Mouse (Mus musculus) neural tube, embryonic 12.5 days (tissue): ENCODE measurements at regions not wholly inside any gene's neighbourhood (a gene's known extent, or its start where the extent isn't known, plus 50 kb on each side); places are given as distances from the start of the nearest gene placed in this dataset.
"Not testable (repeated sequence)": the region's sequence is repeated elsewhere in the genome, so short reads cannot be mapped to it uniquely, and the experiment has no call there.

Experiments
- ATAC-seq: fragments of 200-750 bp; cut with Nextera tagmentation; 2 replicates; pipeline ENCODE4 v1.8.0; 2017; ENCODE audit warnings: low read depth, mild to moderate bottlenecking, moderate TSS enrichment, moderate library complexity; ENCODE audit not compliant: low FRiP score
- H3K27ac ChIP-seq: fragments of 300-500 bp; sonication (generic); 2 replicates; pipeline ENCODE4 v1.5.1; 2016
- H3K27me3 ChIP-seq: fragments of 300-500 bp; sonication (generic); replicated peaks from 2 replicates; pipeline ENCODE4 v1.6.1; 2016; ENCODE audit warnings: mild to moderate bottlenecking
- H3K36me3 ChIP-seq: fragments of 300-500 bp; sonication (generic); 2 replicates; pipeline ENCODE4 v1.6.1; 2016; ENCODE audit warnings: mild to moderate bottlenecking
- H3K4me1 ChIP-seq: fragments of 300-500 bp; sonication (generic); 2 replicates; pipeline ENCODE4 v1.6.1; 2016
- H3K4me2 ChIP-seq: fragments of 300-500 bp; sonication (generic); replicated peaks from 2 replicates; pipeline ENCODE4 v1.6.1; 2016; ENCODE audit warnings: mild to moderate bottlenecking
- H3K4me3 ChIP-seq: fragments of 300-500 bp; sonication (generic); 2 replicates; pipeline ENCODE4 v1.5.1; 2016
- H3K9ac ChIP-seq: fragments of 300-500 bp; sonication (generic); 2 replicates; pipeline ENCODE4 v1.6.1; 2016; ENCODE audit warnings: mild to moderate bottlenecking
- H3K9me3 ChIP-seq: fragments of 300-500 bp; sonication (generic); 2 replicates; pipeline ENCODE4 v1.6.1; 2016; ENCODE audit warnings: mild to moderate bottlenecking
- WGBS: fragments of 180-500 bp; shearing (Covaris S2); methylation state at CpG from one replicate; pipeline ENCODE4 v1.1.7; 2016; 5-methylcytosine and 5-hydroxymethylcytosine counted together

DNA sequence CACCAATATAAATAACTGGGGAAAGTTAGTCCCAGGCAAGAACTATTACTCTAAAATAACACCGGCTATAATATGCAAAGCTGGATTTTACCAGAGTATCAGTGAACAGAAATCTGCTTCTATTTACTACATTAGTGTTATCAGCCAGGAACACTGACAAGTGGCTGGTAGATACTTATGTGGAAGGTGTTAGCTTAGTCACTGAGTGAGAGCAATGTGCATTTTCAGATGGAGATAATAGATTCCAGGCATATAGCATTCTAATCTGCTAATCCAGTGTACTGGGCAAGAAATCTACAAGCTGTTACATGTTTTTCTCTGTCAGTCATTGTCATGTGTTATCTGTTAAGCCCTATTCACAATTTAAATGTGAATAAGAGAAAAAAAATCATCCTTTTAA, 1054.6 kb upstream of the Rag2 start:
- not testable (repeated sequence) for H3K4me1 ChIP-seq, H3K4me3 ChIP-seq, H3K9ac ChIP-seq, H3K27me3 ChIP-seq, ATAC-seq, H3K36me3 ChIP-seq, H3K4me2 ChIP-seq, H3K9me3 ChIP-seq, H3K27ac ChIP-seq
- no CpG with 5 or more reads among the region's 1 CpGs for WGBS

DNA sequence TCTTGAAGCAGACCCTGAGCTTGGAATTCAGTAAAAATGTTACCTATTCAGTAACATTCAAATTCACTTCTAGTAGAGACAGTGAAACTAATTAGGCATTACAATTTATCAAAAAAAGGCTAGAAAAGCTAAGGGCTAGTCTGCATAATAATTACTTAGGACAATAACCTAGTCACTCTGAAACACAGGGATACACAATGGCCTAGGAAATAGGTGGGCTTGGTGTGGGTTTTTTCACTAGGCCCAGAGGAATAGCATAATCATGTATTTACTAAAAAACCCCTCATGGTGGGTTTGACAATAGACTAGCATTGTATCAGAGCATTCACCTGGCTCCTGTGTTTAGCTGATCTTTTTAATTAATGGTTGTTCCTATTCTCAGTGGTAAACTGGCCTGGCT, 1033.9 kb upstream of the Rag2 start:
- H3K4me2 ChIP-seq, ATAC-seq: not testable (repeated sequence)

DNA sequence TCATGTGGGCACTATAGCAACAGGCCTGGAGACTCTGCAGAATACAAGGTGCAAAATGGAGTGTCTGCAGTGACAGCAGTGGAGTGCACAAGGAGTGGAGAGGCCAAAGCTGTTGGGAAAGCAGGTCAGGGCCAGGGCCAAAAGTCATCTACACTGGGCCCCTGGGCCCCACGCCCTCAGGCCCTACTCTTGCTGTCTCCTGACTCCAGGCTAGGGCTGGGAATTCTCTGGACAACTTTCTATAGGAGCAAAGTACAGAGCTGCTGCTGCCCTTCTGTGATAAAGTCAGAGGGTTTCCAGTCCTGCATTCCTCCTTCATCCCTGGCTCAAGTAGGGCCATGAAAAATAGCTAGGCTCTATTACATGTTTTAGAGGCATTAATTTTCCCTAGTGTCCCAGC, 998.3 kb upstream of the Rag2 start:
- WGBS, result no CpG with 5 or more reads among the region's 1 CpGs
- H3K9ac ChIP-seq, H3K36me3 ChIP-seq, H3K4me3 ChIP-seq, H3K27me3 ChIP-seq, H3K27ac ChIP-seq, ATAC-seq, H3K9me3 ChIP-seq, H3K4me1 ChIP-seq, H3K4me2 ChIP-seq: not testable (repeated sequence)

More for the DNA sequence above, 1033.9 kb upstream of the Rag2 start:
- H3K9me3 ChIP-seq, H3K27me3 ChIP-seq, H3K36me3 ChIP-seq, H3K27ac ChIP-seq, H3K4me1 ChIP-seq, H3K4me3 ChIP-seq, H3K9ac ChIP-seq: not testable (repeated sequence)

DNA sequence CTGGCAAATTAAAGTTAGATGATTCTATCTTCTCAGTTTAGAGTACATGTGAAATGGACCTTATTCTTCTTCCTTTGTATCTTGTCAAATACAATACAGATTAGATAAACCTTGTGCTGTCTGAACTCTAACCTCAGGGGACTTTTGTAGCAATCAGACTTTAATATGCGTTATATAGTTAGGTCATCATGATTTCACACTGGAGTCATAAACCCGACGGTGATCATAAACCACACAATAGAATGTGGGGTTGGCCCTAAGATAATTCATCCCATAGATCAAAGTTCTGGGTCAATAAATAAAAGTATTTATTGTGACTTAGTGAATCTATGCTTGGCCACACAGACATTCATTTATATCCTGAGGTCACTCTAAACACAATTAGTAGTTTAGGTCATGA, 971.8 kb upstream of the Rag2 start:
- ATAC-seq, H3K27me3 ChIP-seq, H3K4me1 ChIP-seq, H3K4me3 ChIP-seq, H3K9me3 ChIP-seq, H3K27ac ChIP-seq, H3K36me3 ChIP-seq, H3K9ac ChIP-seq, H3K4me2 ChIP-seq: not testable (repeated sequence)
- no CpG with 5 or more reads among the region's 3 CpGs for WGBS

DNA sequence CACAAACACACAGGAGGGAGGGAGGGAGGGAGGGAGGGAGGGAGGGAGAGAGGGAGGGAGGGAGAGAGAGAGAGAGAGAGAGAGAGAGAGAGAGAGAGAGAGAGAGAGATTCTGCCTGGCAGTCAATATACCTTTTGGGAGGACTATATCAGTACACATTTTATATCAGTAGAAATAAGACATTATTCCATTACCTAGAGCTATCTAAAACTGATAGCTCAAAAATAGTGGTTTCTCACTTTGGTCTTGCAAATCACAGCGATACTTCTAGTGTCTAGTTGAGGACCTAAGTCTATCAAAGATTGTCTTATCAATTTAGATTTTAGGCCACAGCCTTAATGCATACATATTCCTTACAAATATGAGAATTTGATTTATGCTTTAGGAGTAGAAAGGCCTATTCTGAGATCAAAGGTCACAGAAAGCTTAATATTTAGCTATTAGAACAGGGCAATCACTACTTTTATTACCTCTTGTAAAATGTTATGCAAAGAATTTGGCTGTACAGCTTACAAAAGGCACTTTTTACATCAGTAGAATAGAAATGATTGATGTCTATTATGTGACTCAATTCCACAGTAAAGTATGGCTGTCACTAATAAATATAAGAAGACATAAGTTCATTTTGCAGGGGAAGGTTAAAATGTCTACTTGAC, 953.0 kb upstream of the Rag2 start:
- no CpG with 5 or more reads among the region's 1 CpGs for WGBS
- H3K4me1 ChIP-seq, ATAC-seq: not testable (repeated sequence)

DNA sequence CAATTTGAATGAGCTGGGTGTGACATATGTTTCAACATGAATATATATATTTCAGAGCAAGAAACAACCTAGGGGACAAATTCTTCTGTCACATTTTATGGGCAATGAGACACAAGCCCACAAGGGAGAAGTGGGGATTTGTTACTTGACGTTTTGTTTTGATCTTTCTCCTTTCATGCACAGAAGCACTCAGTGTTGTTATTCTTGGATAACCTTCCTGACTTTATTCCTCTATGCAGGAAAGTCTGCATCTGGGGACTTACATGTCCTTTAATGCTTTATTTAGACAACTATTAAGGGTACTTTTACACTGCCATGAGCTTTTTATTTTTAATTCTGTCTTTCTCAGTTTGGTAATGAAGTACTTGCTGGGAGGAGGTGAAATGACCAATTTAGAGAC, 916.1 kb upstream of the Rag2 start:
- not testable (repeated sequence) for H3K9ac ChIP-seq, H3K36me3 ChIP-seq, H3K27me3 ChIP-seq, H3K9me3 ChIP-seq, H3K4me2 ChIP-seq, H3K4me3 ChIP-seq, ATAC-seq, H3K27ac ChIP-seq, H3K4me1 ChIP-seq
- no CpG with 5 or more reads among the region's 1 CpGs for WGBS

More for the DNA sequence above, 953.0 kb upstream of the Rag2 start:
- H3K36me3 ChIP-seq, H3K27ac ChIP-seq, H3K4me3 ChIP-seq, H3K27me3 ChIP-seq, H3K9ac ChIP-seq, H3K9me3 ChIP-seq, H3K4me2 ChIP-seq: not testable (repeated sequence)

DNA sequence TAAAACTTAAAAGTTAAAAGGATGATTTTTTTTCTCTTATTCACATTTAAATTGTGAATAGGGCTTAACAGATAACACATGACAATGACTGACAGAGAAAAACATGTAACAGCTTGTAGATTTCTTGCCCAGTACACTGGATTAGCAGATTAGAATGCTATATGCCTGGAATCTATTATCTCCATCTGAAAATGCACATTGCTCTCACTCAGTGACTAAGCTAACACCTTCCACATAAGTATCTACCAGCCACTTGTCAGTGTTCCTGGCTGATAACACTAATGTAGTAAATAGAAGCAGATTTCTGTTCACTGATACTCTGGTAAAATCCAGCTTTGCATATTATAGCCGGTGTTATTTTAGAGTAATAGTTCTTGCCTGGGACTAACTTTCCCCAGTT, 881.2 kb upstream of the Rag2 start:
- not testable (repeated sequence) for H3K4me1 ChIP-seq, H3K9ac ChIP-seq, H3K9me3 ChIP-seq, ATAC-seq, H3K4me2 ChIP-seq, H3K27ac ChIP-seq, H3K27me3 ChIP-seq, H3K4me3 ChIP-seq, H3K36me3 ChIP-seq
- WGBS, result no CpG with 5 or more reads among the region's 1 CpGs

DNA sequence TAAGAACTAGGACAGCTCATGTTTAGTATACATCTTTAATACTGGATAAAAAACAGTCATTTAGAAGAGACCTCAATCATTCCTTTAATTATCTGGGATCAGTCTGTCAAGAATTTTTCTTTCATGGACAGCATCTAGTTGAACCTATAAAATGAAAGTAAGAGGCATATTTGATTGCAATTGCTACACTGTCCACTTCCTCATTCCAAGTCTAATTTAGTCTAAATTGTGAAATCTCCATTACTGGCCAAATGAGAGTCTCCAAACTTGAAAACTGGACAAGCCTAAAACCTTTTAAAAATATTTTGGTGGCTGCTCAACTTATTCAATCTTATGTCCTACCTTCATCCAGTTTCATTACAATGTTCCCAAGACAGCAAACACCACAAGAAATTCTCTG, 869.5 kb upstream of the Rag2 start:
- not testable (repeated sequence) for ATAC-seq, H3K9me3 ChIP-seq

DNA sequence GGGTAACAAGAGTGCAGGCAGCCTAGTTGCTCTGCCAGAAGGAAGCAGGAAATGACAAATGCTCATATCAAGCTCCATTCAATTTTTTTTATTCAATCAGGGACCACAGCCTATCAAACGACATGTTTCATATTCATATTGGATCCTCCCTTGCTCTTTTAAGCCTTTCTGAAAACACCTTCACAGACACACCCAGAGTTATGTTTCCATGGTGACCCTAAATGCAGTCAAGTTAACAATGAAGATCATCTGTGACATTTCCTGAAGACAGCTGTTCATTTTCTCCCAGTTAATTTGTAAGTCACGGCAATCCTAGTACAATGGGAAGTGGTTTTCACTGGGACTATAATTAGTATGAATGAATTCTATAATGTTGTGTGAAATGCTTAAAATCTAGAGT, 839.1 kb upstream of the Rag2 start:
- no peak overlapping the region for H3K27ac ChIP-seq
- WGBS, result 66% methylated on average over 2 of the region's 2 CpGs
- no peak for ATAC-seq

More for the DNA sequence above, 869.5 kb upstream of the Rag2 start:
- H3K4me1 ChIP-seq, H3K27ac ChIP-seq, H3K9ac ChIP-seq, H3K4me3 ChIP-seq, H3K36me3 ChIP-seq, H3K4me2 ChIP-seq, H3K27me3 ChIP-seq: not testable (repeated sequence)

DNA sequence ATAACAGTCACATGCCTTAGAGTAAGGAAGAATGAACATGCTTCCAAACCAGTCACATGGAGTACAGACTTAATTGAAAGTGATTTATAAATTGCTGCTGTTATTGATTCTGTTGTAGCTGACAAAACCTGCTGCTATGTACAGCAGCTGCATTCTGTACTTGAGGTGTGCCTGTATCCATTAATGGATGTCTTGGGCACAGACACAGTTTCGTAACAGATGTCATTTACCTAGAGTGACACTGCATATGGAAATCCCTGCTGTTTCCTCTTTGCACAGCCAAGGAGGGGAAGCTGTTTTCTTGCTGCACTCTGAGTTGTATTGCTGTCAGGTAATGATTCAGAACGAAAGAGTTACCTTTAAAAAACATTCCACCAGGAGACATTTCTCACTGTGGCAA, 828.9 kb upstream of the Rag2 start:
- no peak overlapping the region for H3K9ac ChIP-seq
- WGBS, result 70% methylated on average over 2 of the region's 2 CpGs
- ATAC-seq, result 0 out of 2 replicates have a peak, but pooled peaks have one; percentile 21

More for the DNA sequence above, 839.1 kb upstream of the Rag2 start:
- Histone ChIP-seq H3K4me1 (no peaks in the 10 kb centered on the region), H3K4me2 (no peak overlapping the region), H3K9me3 (no peaks in the 10 kb centered on the region), H3K4me3 (no peak overlapping the region), H3K9ac (no peak overlapping the region), H3K36me3 (no peaks in the 10 kb centered on the region), H3K27me3 (no peaks in the 10 kb centered on the region)

DNA sequence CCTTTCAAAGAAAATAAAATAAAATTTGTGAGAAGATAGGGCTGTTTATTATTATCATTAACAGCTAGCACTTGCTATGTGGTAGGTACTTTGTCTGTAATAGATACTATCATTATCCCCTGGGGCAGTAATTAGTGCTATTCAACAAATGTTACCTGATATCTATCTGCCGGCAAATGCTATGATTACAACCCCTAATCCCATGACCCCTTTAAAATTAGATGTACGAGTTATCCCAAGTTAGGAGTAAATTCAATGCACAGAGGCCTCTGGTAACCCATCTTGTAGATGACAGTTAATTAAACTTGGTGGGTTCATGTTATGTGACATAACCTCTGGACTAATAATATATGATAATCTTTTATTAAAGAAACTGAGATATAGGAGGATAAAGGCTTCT, 827.7 kb upstream of the Rag2 start:
- H3K4me1 ChIP-seq, result no peaks in the 10 kb centered on the region
- no peak overlapping the region for H3K4me2 ChIP-seq
- no peaks in the 10 kb centered on the region for H3K36me3 ChIP-seq
- H3K4me3 ChIP-seq, result no peak overlapping the region
- no peaks in the 10 kb centered on the region for H3K27me3 ChIP-seq
- 64% methylated on average over 2 of the region's 2 CpGs for WGBS
- no peak for ATAC-seq
- H3K9me3 ChIP-seq, result no peaks in the 10 kb centered on the region
- H3K27ac ChIP-seq, result no peak overlapping the region
- H3K9ac ChIP-seq, result no peak overlapping the region

More for the DNA sequence above, 828.9 kb upstream of the Rag2 start:
- Histone ChIP-seq H3K27me3 (no peaks in the 10 kb centered on the region), H3K9me3 (no peaks in the 10 kb centered on the region), H3K36me3 (no peaks in the 10 kb centered on the region), H3K27ac (no peak overlapping the region), H3K4me1 (no peaks in the 10 kb centered on the region), H3K4me3 (no peak overlapping the region), H3K4me2 (no peak overlapping the region)

DNA sequence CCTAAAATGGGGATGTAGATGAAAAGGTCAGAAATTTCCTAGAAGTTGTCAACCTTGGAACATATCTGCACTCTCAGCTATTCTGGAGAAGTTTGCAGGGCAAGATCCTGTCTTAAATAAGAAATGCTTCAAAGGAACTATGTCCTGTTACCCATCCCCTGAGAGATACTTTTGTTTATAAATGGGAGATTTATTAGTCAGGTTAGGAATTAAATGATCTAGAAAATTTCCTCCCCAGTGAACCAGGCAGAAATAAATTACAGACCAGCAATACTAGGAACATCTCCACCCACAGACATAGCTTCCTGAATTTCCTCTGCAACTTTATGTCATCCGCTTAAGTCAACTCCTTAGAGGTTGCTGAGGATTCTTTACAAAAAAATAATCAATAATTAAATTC, 827.0 kb upstream of the Rag2 start:
- no peak for ATAC-seq
- H3K27me3 ChIP-seq, result no peaks in the 10 kb centered on the region
- H3K9me3 ChIP-seq, result no peaks in the 10 kb centered on the region
- WGBS, result 71% methylated on average over 1 of the region's 1 CpGs
- H3K4me2 ChIP-seq, result no peak overlapping the region
- no peak overlapping the region for H3K27ac ChIP-seq
- H3K4me3 ChIP-seq, result no peak overlapping the region
- H3K36me3 ChIP-seq, result no peaks in the 10 kb centered on the region
- no peaks in the 10 kb centered on the region for H3K4me1 ChIP-seq
- H3K9ac ChIP-seq, result no peak overlapping the region

DNA sequence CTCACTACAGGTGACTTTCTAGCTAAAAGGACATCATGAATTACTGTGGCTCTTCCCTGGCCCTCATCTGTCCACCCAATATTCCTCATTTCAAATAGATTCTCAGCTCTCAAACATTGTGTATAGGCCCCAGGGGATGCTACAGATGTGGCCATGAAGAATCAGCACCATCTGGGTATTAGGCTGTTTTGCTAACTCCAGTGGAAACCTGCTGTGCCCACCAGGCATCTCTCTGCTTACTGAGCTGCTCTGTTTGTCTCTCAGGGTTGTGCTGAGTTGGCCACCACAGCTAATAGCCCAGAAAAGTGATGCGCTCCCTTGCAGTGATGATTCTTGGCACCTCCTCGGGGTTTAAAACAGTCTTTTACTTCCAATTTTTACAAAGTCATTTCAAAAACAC, 812.0 kb upstream of the Rag2 start:
- no peaks in the 10 kb centered on the region for H3K36me3 ChIP-seq
- WGBS, result 73% methylated on average over 2 of the region's 2 CpGs
- H3K27me3 ChIP-seq, result no peaks in the 10 kb centered on the region
- H3K27ac ChIP-seq, result no peak overlapping the region
- H3K9me3 ChIP-seq, result no peaks in the 10 kb centered on the region
- no peaks in the 10 kb centered on the region for H3K4me1 ChIP-seq
- H3K4me2 ChIP-seq, result no peak overlapping the region
- no peak overlapping the region for H3K4me3 ChIP-seq
- no peak overlapping the region for H3K9ac ChIP-seq
- no peak for ATAC-seq
